In the genomic region with DNA sequence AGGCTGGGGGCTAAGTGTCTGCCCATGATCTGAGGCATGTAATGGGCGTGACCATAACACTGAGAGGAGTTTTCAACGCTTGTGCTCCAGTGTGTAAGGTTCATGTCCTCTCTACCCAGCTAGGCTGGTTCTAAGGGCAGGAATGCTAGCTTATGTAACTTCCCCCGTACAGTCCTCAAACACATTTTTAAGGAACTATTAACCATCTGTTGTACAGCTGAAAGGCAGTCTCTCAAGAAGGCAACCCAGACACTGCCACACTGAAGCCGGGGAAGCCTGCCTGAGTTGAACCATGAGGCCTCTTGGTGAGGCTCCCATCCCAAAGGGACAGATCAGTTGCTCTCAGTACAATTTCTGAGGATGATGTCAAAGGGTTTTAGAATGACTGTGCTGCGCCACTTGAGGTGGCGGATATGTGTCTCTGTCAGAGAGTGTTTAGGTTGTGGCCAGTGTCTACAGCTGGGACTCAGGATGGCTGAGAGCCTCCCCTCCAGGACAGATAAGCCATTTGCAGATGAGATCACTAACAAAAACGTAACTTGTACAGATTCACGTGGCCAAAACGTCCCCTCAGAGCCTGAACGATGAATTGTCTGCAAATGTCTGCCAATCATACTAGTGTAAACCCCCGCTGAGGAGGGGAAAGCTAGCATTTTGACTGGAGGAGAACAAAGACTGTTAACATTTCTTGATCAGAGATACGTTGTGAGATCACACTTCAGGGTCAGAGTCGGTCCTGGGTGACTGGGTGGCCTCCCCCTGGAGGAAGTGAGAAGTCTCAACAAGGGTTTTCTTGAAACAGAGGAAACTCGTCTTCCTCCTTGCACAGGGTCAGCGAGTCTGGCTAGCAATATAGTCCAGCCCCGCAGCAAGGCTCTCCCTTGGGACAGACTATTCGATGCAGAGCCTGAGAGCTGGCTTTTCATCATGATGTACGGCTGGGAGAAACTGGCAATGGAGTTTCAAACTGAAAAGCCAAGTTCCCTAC, we compare ENCODE assay signal across 19 mouse cellular contexts.
DNase-seq lines count a peak whose midpoint lies in the region; ATAC-seq lines count a peak whose summit lies in the region.
"Had no signal": no experiment of that assay in that cellular context is flagged by ENCODE, and none has a peak within 500 bp of the region (broad histone marks: within the 10 kb centered on the region; RNA-seq: fewer than 3 reads in every experiment).

No protein-coding gene starts in this region.

- H3K27ac ChIP-seq in heart, embryonic 13.5 days (replicated peaks): no peak overlapping the region
- no peak overlapping the region for H3K27ac ChIP-seq in lung, embryonic 15.5 days
- H3K27ac ChIP-seq in embryonic facial prominence, embryonic 10.5 days (replicated peaks): peak overlapping the region; percentile 35; the same call in 1 of the 2 replicates
- H3K27ac ChIP-seq: embryonic facial prominence, embryonic 15.5 days; forebrain, embryonic 13.5 days; hindbrain, postnatal 0 days; kidney, postnatal 0 days; layer of hippocampus, adult 2 months; left cerebral cortex, adult 2 months; limb, embryonic 12.5 days; midbrain, embryonic 12.5 days had no signal

- intact Hi-C loops in gastrocnemius, postnatal 36 days (cut with DNase I): no loop called here

- peak overlapping the region; percentile 33; the same call in 1 of the 2 replicates for H3K9ac ChIP-seq in heart, embryonic 13.5 days
- H3K9ac ChIP-seq in lung, embryonic 15.5 days: no peak overlapping the region
- H3K9ac ChIP-seq: embryonic facial prominence, embryonic 15.5 days; forebrain, embryonic 13.5 days; limb, embryonic 12.5 days; midbrain, embryonic 12.5 days had no signal

- no peak for ATAC-seq in heart, embryonic 13.5 days (ENCODE audit: extremely low read depth, insufficient number of reproducible peaks, low FRiP score, low TSS enrichment)
- peak; percentile 55; the same call in 1 of the 2 replicates for ATAC-seq in lung, embryonic 15.5 days (ENCODE audit: borderline replicate concordance, extremely low read depth, low FRiP score, low TSS enrichment)
- ATAC-seq in neutrophil, adult 5-6 weeks (ENCODE audit: extremely low read depth, insufficient number of reproducible peaks, low FRiP score, poor library complexity, severe bottlenecking): 0 out of 2 replicates have a peak, but pooled peaks have one; percentile 13
- ATAC-seq: forebrain, embryonic 13.5 days; hindbrain, postnatal 0 days had no signal

- no peaks in the 10 kb centered on the region for H3K27me3 ChIP-seq in heart, embryonic 13.5 days (replicated peaks)
- H3K27me3 ChIP-seq in lung, embryonic 15.5 days: no peaks in the 10 kb centered on the region
- no peaks in the 10 kb centered on the region for H3K27me3 ChIP-seq in embryonic facial prominence, embryonic 10.5 days (replicated peaks; ENCODE audit: low read depth, poor library complexity, severe bottlenecking)
- H3K27me3 ChIP-seq: embryonic facial prominence, embryonic 15.5 days; forebrain, embryonic 13.5 days; limb, embryonic 12.5 days; midbrain, embryonic 12.5 days had no signal

- peaks cover 27% of the 10 kb centered on the region for H3K4me1 ChIP-seq in heart, embryonic 13.5 days
- peaks cover 12% of the 10 kb centered on the region for H3K4me1 ChIP-seq in lung, embryonic 15.5 days
- H3K4me1 ChIP-seq in embryonic facial prominence, embryonic 10.5 days: peaks cover 32% of the 10 kb centered on the region

- no peak for DNase-seq in heart, adult 9 months (ENCODE audit: low spot score in 2 of 2)
- DNase-seq in lung, postnatal 4 days: no peak
- DNase-seq in embryonic facial prominence, embryonic 10.5 days (ENCODE audit: low spot score): no peak
- DNase-seq in gastrocnemius, postnatal 36 days: no peak
- DNase-seq: cerebellum, postnatal 25 days; heart, adult 11 months; right cerebral cortex, adult 18-20 months; spleen, adult 18-20 months had no signal

- H3K36me3 ChIP-seq in heart, embryonic 13.5 days: peaks cover 19% of the 10 kb centered on the region
- H3K36me3 ChIP-seq in lung, embryonic 15.5 days: 0 out of 2 replicates have a peak, but pooled peaks cover 3% of the 10 kb centered on the region
- peaks cover 3% of the 10 kb centered on the region; the same call in 1 of the 2 replicates for H3K36me3 ChIP-seq in embryonic facial prominence, embryonic 10.5 days (replicated peaks)
- H3K36me3 ChIP-seq: embryonic facial prominence, embryonic 15.5 days; midbrain, embryonic 12.5 days had no signal

- H3K4me2 ChIP-seq in heart, embryonic 13.5 days: no peak overlapping the region
- H3K4me2 ChIP-seq in lung, embryonic 15.5 days: no peak overlapping the region
- H3K4me2 ChIP-seq: embryonic facial prominence, embryonic 15.5 days; forebrain, embryonic 13.5 days; limb, embryonic 12.5 days; midbrain, embryonic 12.5 days had no signal

- 68% methylated on average over 18 of the region's 18 CpGs for WGBS in heart, embryonic 13.5 days
- 35% methylated on average over 18 of the region's 18 CpGs for WGBS in lung, embryonic 15.5 days
- 70% methylated on average over 18 of the region's 18 CpGs for WGBS in embryonic facial prominence, embryonic 10.5 days

- no peaks in the 10 kb centered on the region for H3K9me3 ChIP-seq in heart, embryonic 13.5 days
- no peaks in the 10 kb centered on the region for H3K9me3 ChIP-seq in lung, embryonic 15.5 days
- no peaks in the 10 kb centered on the region for H3K9me3 ChIP-seq in embryonic facial prominence, embryonic 10.5 days
- H3K9me3 ChIP-seq: embryonic facial prominence, embryonic 15.5 days; forebrain, embryonic 13.5 days; limb, embryonic 12.5 days; midbrain, embryonic 12.5 days had no signal

- no peak overlapping the region for H3K4me3 ChIP-seq in heart, embryonic 13.5 days
- H3K4me3 ChIP-seq in lung, embryonic 15.5 days: no peak overlapping the region
- no peak overlapping the region for H3K4me3 ChIP-seq in embryonic facial prominence, embryonic 10.5 days
- H3K4me3 ChIP-seq: embryonic facial prominence, embryonic 15.5 days; forebrain, embryonic 13.5 days; layer of hippocampus, adult 2 months; left cerebral cortex, adult 2 months; limb, embryonic 12.5 days; midbrain, embryonic 12.5 days had no signal
